Mouse (Mus musculus) limb, embryonic 15.5 days (tissue): Measurements from ENCODE around the gene Cldn16. TPM values are rescaled to one million over a fixed set of nuclear protein-coding genes. Genes with fewer than 3 reads are reported as not detected.
"Not testable (repeated sequence)": the region's sequence is repeated elsewhere in the genome, so short reads cannot be mapped to it uniquely, and the experiment has no call there.

Experiments used
- ATAC-seq: fragments of 200-750 bp; cut with Nextera tagmentation; 2 replicates; pipeline ENCODE4 v1.8.0; 2017; ENCODE audit warnings: low read depth, moderate TSS enrichment; ENCODE audit not compliant: insufficient number of reproducible peaks, low FRiP score, low TSS enrichment
- H3K27ac ChIP-seq: fragments of 300-500 bp; sonication (generic); 2 replicates; pipeline ENCODE4 v1.5.1; 2015; ENCODE audit warnings: moderate library complexity, mild to moderate bottlenecking, inconsistent platforms
- H3K27me3 ChIP-seq: fragments of 300-500 bp; sonication (generic); 2 replicates; pipeline ENCODE4 v1.6.1; 2015; ENCODE audit warnings: inconsistent platforms
- H3K36me3 ChIP-seq: fragments of 300-500 bp; sonication (generic); 2 replicates; pipeline ENCODE4 v1.6.1; 2015; ENCODE audit warnings: inconsistent platforms
- H3K4me1 ChIP-seq: fragments of 300-500 bp; sonication (generic); 2 replicates; pipeline ENCODE4 v1.6.1; 2015; ENCODE audit warnings: inconsistent platforms
- H3K4me2 ChIP-seq: fragments of 300-500 bp; sonication (generic); 2 replicates; pipeline ENCODE4 v1.6.1; 2015; ENCODE audit warnings: mild to moderate bottlenecking, inconsistent platforms
- H3K4me3 ChIP-seq: fragments of 300-500 bp; sonication (generic); 2 replicates; pipeline ENCODE4 v1.5.1; 2015; ENCODE audit warnings: mild to moderate bottlenecking, inconsistent platforms
- H3K9ac ChIP-seq: fragments of 300-500 bp; sonication (generic); 2 replicates; pipeline ENCODE4 v1.6.1; 2015; ENCODE audit warnings: inconsistent platforms
- H3K9me3 ChIP-seq: fragments of 300-500 bp; sonication (generic); 2 replicates; pipeline ENCODE4 v1.6.1; 2016; ENCODE audit warnings: inconsistent platforms
- WGBS: fragments of 180-500 bp; shearing (Covaris S2); methylation state at CpG from one replicate; pipeline ENCODE4 v1.1.7; 2015; 5-methylcytosine and 5-hydroxymethylcytosine counted together
- polyA plus RNA-seq: library from polyadenylated mRNA; unstranded; fragments of >200 nt; fragmentation: Nextera tagmentation; extraction: Ambion mirVana; gene quantifications from 2 replicates; pipeline ENCODE4 v1.2.1, GENCODE M21; 2015

The Cldn16 gene
- polyA plus RNA-seq, 1 experiment from 2014 or later, result not detected

DNA sequence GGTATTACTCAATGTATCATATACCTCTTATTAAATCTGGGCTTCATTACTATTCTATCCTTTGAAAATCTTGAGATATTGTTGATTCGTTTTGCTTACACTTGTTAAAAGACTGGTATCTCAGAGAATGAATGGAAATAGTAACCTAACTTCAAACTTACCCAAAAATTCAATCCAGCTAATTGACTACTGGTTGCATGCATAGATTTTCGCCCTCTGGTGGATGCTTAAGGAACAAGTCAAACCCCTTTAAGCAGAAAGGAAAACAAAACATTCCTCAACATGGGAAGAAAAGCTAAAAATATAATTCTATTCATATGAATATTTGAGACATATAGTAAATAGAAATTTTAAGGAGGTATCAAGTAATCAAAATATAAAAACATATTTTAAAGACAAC lies 32.8 kb downstream of the Cldn16 start:
- no peaks in the 10 kb centered on the region for H3K36me3 ChIP-seq
- WGBS, result 14% methylated on average over 2 of the region's 2 CpGs

DNA sequence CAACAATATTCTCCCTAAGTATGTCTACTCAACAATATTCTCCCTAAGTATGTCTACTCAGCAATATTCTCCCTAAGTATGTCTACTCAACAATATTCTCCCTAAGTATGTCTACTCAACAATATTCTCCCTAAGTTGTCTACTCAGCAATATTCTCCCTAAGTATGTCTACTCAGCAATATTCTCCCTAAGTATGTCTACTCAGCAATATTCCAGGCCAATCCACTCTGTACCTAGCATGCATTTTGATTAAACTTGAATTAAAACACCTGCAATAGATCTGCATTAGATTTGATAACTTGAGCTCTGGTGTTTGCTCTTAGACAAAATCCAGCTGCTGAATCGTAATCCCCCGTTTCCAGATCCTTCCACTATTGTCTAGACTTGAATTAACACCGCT lies 36.8 kb downstream of the Cldn16 start:
- 85% methylated on average over 3 of the region's 3 CpGs for WGBS

More for the DNA sequence above, 32.8 kb downstream of the Cldn16 start:
- Histone ChIP-seq H3K4me2 (no peak overlapping the region), H3K9me3 (no peaks in the 10 kb centered on the region), H3K27me3 (no peaks in the 10 kb centered on the region), H3K4me3 (no peak overlapping the region), H3K27ac (no peak overlapping the region), H3K4me1 (no peaks in the 10 kb centered on the region), H3K9ac (no peak overlapping the region)
- ATAC-seq, result no peak

DNA sequence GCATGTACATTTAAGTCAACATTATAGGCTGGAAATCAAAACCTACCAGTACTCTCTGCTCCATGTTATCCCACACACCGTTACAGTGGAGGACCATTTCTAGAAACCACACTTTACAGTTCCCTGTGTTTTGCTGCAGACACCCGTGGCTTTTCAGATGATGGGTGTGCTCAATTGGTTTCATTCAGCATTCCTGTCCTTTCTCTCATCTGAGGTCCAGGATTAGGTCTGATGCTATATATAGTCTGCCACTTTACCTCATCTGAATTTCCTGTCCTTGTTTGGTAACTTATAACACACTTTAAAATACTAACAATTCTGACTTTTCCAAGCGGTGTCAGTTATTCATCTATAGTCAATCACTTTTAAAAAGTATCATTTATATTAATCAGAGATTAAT lies 37.8 kb downstream of the Cldn16 start:
- Histone ChIP-seq H3K9ac (no peak overlapping the region), H3K36me3 (no peaks in the 10 kb centered on the region), H3K4me3 (no peak overlapping the region), H3K4me2 (no peak overlapping the region), H3K27me3 (no peaks in the 10 kb centered on the region), H3K4me1 (no peaks in the 10 kb centered on the region), H3K27ac (no peak overlapping the region), H3K9me3 (no peaks in the 10 kb centered on the region)
- WGBS, result 69% methylated on average over 3 of the region's 3 CpGs
- ATAC-seq, result no peak

More for the DNA sequence above, 36.8 kb downstream of the Cldn16 start:
- H3K27me3 ChIP-seq, H3K4me1 ChIP-seq, H3K9ac ChIP-seq, H3K9me3 ChIP-seq, H3K4me2 ChIP-seq, ATAC-seq, H3K27ac ChIP-seq, H3K36me3 ChIP-seq, H3K4me3 ChIP-seq: not testable (repeated sequence)

DNA sequence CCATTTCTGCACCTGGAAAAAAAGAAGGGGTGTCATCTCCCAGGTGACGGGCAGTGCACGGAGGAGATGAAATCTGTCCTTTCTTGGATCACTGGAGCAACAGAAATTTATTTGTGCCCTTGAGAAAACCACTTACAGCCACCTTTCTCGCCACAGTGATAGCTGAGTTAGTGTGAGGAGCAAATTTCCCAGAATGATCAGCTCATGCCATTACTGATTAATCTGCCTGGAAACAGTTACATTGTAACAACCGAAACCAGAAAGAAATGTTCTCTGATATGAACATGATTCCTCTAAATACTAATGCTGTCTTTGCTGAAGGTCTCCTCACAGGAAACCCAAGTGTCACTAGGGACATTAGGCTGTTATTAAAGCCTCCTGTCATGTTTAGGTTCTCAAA lies 42.0 kb downstream of the Cldn16 start:
- Histone ChIP-seq H3K4me2 (no peak overlapping the region), H3K27ac (no peak overlapping the region), H3K27me3 (no peaks in the 10 kb centered on the region), H3K36me3 (no peaks in the 10 kb centered on the region), H3K4me1 (no peaks in the 10 kb centered on the region), H3K9me3 (no peaks in the 10 kb centered on the region), H3K4me3 (no peak overlapping the region), H3K9ac (no peak overlapping the region)
- 71% methylated on average over 4 of the region's 4 CpGs for WGBS
- no peak for ATAC-seq

DNA sequence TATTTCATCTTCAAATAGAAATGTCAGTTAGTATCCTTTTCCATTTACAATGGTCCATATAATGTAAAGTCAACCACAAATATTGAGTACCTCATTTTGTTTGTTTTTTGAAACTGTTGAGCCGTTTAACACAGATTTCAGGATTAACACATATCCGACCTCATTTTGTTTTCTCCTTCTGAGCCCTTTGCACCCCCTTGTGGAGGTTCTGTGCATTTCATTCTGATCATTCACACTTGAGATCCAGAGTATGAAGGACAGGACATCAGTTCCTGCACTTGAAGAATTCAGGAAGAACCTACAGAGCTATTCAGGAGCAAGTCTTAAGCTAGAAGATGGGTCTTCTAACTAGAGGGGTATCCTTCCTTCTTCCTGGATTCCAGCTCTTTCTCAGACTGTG lies 56.7 kb downstream of the Cldn16 start:
- Histone ChIP-seq H3K27ac (no peak overlapping the region), H3K4me1 (no peaks in the 10 kb centered on the region), H3K9ac (no peak overlapping the region), H3K36me3 (no peaks in the 10 kb centered on the region), H3K4me3 (no peak overlapping the region), H3K27me3 (no peaks in the 10 kb centered on the region), H3K4me2 (no peak overlapping the region), H3K9me3 (no peaks in the 10 kb centered on the region)
- WGBS, result 53% methylated on average over 2 of the region's 2 CpGs
- no peak for ATAC-seq

DNA sequence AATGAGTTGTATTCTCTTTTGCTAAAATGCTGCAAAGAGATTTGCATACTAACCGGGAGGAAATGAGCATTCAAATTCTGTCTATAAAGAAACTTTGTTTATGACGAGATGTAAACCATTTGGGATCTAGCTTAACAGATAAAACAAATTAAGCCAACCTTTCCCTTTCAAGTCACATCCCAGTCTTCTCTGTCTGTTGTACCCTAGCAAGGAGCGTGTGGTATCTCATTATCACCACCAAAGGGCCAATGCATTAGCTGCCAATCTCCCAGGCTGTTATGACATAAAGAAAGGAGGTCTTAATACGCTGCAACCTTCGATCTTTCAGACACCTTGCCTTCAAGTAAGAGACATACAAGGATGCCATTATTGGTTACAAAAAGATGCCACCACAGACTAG lies 62.9 kb downstream of the Cldn16 start:
- no peaks in the 10 kb centered on the region for H3K36me3 ChIP-seq
- no peaks in the 10 kb centered on the region for H3K4me1 ChIP-seq
- H3K27ac ChIP-seq, result no peak overlapping the region
- no peak overlapping the region for H3K4me3 ChIP-seq
- H3K9me3 ChIP-seq, result no peaks in the 10 kb centered on the region
- no peak for ATAC-seq
- H3K9ac ChIP-seq, result no peak overlapping the region
- H3K27me3 ChIP-seq, result no peaks in the 10 kb centered on the region
- 81% methylated on average over 5 of the region's 5 CpGs for WGBS
- no peak overlapping the region for H3K4me2 ChIP-seq

DNA sequence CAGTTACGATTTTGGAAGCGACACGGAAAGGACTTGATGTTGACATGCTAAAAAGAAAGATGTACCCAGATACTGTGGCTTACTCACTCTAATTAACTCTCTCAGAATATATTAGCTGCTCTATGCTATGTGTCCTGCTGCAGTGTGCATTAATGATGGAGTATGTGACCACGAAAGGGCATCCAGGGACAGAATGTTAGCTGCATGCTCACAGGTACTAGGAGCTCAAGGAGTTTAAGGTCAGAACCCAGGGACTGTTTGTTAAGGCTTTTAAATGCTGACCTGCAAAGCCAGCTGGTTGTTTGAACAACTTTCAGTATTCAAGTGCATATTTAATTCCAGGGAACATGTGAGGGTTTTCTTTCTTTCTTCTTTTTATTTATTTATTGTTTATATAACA lies 63.7 kb downstream of the Cldn16 start, which contains the start of gene Tmem207:
TSS of gene Tmem207 (minus strand) at position 101 of the 400 bp plus-strand sequence.
- H3K36me3 ChIP-seq, result no peaks in the 10 kb centered on the region
- H3K4me3 ChIP-seq, result no peak within 1 kb of the TSS
- no peak within 1 kb of the TSS for H3K9ac ChIP-seq
- no peaks in the 10 kb centered on the region for H3K4me1 ChIP-seq
- ATAC-seq, result no peak
- H3K27ac ChIP-seq, result no peak within 1 kb of the TSS
- no peaks in the 10 kb centered on the region for H3K9me3 ChIP-seq
- no peak within 1 kb of the TSS for H3K4me2 ChIP-seq
- WGBS, result 82% methylated on average over 4 of the region's 4 CpGs
- H3K27me3 ChIP-seq, result no peaks in the 10 kb centered on the region

DNA sequence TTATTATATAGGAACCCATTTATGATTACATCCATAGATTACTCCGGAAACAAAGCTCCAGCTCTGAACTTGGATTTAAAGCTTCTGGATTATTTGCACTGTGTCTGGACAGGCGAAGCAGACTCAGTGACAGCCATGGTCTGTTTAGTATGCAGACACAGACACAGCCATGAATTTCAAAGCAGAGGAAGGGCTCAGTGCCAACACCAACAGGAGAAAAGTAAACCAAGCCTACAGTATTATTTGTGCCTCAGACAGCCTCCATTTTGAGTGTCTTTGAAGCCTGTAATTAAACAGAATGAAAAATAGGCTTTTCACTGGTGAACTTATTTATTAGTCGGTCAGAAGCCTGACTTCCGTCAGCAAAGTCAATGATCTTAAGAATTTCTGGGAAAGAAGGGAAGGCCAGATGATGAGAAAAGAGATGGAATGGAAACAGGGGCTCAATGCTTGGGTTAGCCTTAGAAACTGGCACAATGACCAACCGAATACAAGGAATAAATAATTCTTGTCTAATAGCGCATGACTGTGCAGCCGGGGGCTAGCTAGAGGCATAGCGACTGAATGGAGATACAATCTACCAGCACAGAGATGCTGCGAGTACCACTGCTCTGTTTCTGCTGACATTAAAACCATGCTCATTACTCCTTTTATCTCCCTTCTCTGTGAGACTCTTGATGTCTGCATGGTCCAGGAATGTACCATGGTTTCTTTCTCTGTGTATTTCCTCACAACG lies 65.2 kb downstream of the Cldn16 start:
- H3K9ac ChIP-seq, result no peak overlapping the region
- H3K27ac ChIP-seq, result no peak overlapping the region
- no peaks in the 10 kb centered on the region for H3K36me3 ChIP-seq
- ATAC-seq, result no peak
- no peak overlapping the region for H3K4me2 ChIP-seq
- 63% methylated on average over 10 of the region's 10 CpGs for WGBS
- no peaks in the 10 kb centered on the region for H3K27me3 ChIP-seq
- no peaks in the 10 kb centered on the region for H3K9me3 ChIP-seq
- H3K4me1 ChIP-seq, result no peaks in the 10 kb centered on the region
- H3K4me3 ChIP-seq, result no peak overlapping the region

DNA sequence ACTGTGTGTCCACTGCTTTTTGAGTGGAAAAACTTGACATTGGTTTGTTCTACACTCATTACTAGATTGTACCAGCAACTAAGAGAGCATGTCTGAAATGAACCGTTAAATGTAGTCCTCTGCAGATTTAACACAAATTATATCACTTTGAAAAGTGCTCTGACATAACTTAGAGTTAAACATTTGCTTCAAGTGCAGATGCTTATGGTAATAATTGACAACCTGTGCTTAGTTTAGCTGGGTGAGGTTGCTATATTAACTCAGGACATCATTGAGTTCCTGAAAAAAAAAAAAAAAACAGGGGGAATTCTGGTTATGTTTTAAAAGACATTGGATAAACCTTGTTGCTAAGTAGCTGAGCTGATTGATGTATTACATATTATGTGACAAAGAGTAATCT lies 67.5 kb downstream of the Cldn16 start:
- WGBS, result 57% methylated on average over 1 of the region's 1 CpGs
- Histone ChIP-seq H3K4me3 (no peak overlapping the region), H3K9ac (no peak overlapping the region), H3K27ac (no peak overlapping the region), H3K4me1 (no peaks in the 10 kb centered on the region), H3K27me3 (no peaks in the 10 kb centered on the region), H3K9me3 (no peaks in the 10 kb centered on the region), H3K36me3 (no peaks in the 10 kb centered on the region), H3K4me2 (no peak overlapping the region)
- ATAC-seq, result no peak

DNA sequence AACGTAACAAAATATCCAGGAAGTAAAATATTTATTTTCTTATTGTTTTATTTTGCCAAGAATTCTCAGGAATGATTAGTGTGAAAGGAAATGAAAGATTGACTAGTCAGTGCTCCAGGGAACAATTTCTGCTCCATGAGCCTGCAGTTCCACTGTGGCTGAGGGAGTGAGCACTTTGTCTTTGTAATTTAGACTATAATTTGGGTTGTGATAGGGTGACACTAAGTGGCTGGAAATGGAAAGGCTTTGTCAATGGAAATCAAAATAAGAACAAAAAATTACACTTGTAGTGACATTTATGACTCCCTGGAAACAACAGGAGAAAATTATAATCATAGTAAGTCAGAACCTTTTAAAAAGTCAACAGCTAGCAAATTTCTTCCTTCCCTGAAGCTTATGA lies 69.4 kb downstream of the Cldn16 start:
- Histone ChIP-seq H3K9me3 (no peaks in the 10 kb centered on the region), H3K9ac (no peak overlapping the region), H3K27me3 (no peaks in the 10 kb centered on the region), H3K4me2 (no peak overlapping the region), H3K4me1 (no peaks in the 10 kb centered on the region), H3K36me3 (no peaks in the 10 kb centered on the region), H3K27ac (no peak overlapping the region), H3K4me3 (no peak overlapping the region)
- ATAC-seq, result no peak
- WGBS, result 64% methylated on average over 1 of the region's 1 CpGs

Other genes with a start within 250 kb of the Cldn16 start
- 63.8 and 63.9 TPM in 2 replicates for gene Cldn1, start 91.3 kb upstream of the Cldn16 start, polyA plus RNA-seq
- gene Tmem207, start 63.6 kb downstream of the Cldn16 start, polyA plus RNA-seq, result not detected in 2 replicates
- 9.9 and 10.1 TPM in 2 replicates for gene Il1rap, start 118.6 kb downstream of the Cldn16 start, polyA plus RNA-seq